ENCODE assay signal across 9 mouse cellular contexts in genomic region chr1:175028716-175029204, GRCm38 (mm10).
DNase-seq lines count a peak whose midpoint lies in the region; ATAC-seq and TF ChIP-seq lines count a peak whose summit lies in the region.
"Had no signal": no experiment of that assay in that cellular context is flagged by ENCODE, and none has a peak within 500 bp of the region (broad histone marks: within the 10 kb centered on the region; RNA-seq: fewer than 3 reads in every experiment).

No protein-coding gene starts in this region.

- peaks cover 65% of the 10 kb centered on the region for H3K4me1 ChIP-seq in E14TG2a.4 (replicated peaks; ENCODE audit: low read depth, low read length)
- peaks cover 11% of the 10 kb centered on the region for H3K4me1 ChIP-seq in forebrain, embryonic 12.5 days
- peaks cover 9% of the 10 kb centered on the region for H3K4me1 ChIP-seq in midbrain, embryonic 10.5 days

- peak; percentile 30 for DNase-seq in adrenal gland, postnatal 14 days
- no peak for DNase-seq in adrenal gland, adult 8-10 months
- DNase-seq in midbrain, embryonic 10.5 days (ENCODE audit: low spot score), result peak; percentile 19
- DNase-seq in frontal cortex, postnatal 36 days (ENCODE audit: low spot score in 2 of 2), result no peak
- DNase-seq in left cerebral cortex, adult 9 months (ENCODE audit: low spot score in 2 of 2), result no peak
- no peak for DNase-seq in thymus, adult 18-20 months
- DNase-seq: lung, adult 18-20 months had no signal

- peak overlapping the region; percentile 10; the same call in 1 of the 2 replicates for H3K4me2 ChIP-seq in forebrain, embryonic 12.5 days

- H3K27me3 ChIP-seq in E14TG2a.4 (ENCODE audit: insufficient read depth, low read length), result no peaks in the 10 kb centered on the region
- H3K27me3 ChIP-seq in forebrain, embryonic 12.5 days, result 0 out of 2 replicates have a peak, but pooled peaks cover 2% of the 10 kb centered on the region
- H3K27me3 ChIP-seq in midbrain, embryonic 10.5 days (ENCODE audit: low read depth, poor library complexity, severe bottlenecking), result no peaks in the 10 kb centered on the region

- no peaks in the 10 kb centered on the region for H3K9me3 ChIP-seq in E14TG2a.4 (ENCODE audit: low read length)
- no peaks in the 10 kb centered on the region for H3K9me3 ChIP-seq in forebrain, embryonic 12.5 days
- H3K9me3 ChIP-seq in midbrain, embryonic 10.5 days (replicated peaks), result no peaks in the 10 kb centered on the region

- TF ChIP-seq CTCF in E14TG2a.4 (conservative IDR thresholded peaks at IDR 0.05; ENCODE audit: low read length), result no peak

- H3K9ac ChIP-seq in forebrain, embryonic 12.5 days, result no peak overlapping the region

- peak overlapping the region; percentile 39; the same call in 1 of the 2 replicates for H3K4me3 ChIP-seq in E14TG2a.4 (replicated peaks; ENCODE audit: low read length)
- no peak overlapping the region for H3K4me3 ChIP-seq in forebrain, embryonic 12.5 days (replicated peaks)
- no peak overlapping the region for H3K4me3 ChIP-seq in midbrain, embryonic 10.5 days

- H3K36me3 ChIP-seq in E14TG2a.4 (ENCODE audit: insufficient read depth, low read length), result no peaks in the 10 kb centered on the region
- H3K36me3 ChIP-seq in forebrain, embryonic 12.5 days (replicated peaks), result no peaks in the 10 kb centered on the region
- H3K36me3 ChIP-seq in midbrain, embryonic 10.5 days, result no peaks in the 10 kb centered on the region

- WGBS in forebrain, embryonic 12.5 days, result 20% methylated on average over 9 of the region's 9 CpGs
- WGBS in midbrain, embryonic 10.5 days, result 20% methylated on average over 9 of the region's 9 CpGs

- ATAC-seq in forebrain, embryonic 12.5 days (ENCODE audit: low FRiP score), result peak; percentile 59

- 0 out of 2 replicates have a peak overlapping the region, but pooled peaks have one; percentile 31 for H3K27ac ChIP-seq in forebrain, embryonic 12.5 days
- peak overlapping the region; percentile 34; the same call in 1 of the 2 replicates for H3K27ac ChIP-seq in midbrain, embryonic 10.5 days (replicated peaks)

Comparison
In these comparisons a context has a peak if more than half of its experiments do, and no peak if none do; other contexts are left out.
1. DNase-seq: peak in adrenal gland, postnatal 14 days (single experiment) and midbrain, embryonic 10.5 days (single experiment); none in adrenal gland, adult 8-10 months (single experiment), frontal cortex, postnatal 36 days (0 of 2), left cerebral cortex, adult 9 months (0 of 2) and thymus, adult 18-20 months (0 of 2).